Mouse (Mus musculus) C2C12 (cell line): ENCODE data around the gene Lrtm1. TPM values are rescaled to one million over a fixed set of nuclear protein-coding genes. Genes with fewer than 3 reads are reported as not detected.

ENCODE experiments used
- H3K27me3 ChIP-seq: one replicate; pipeline ENCODE4 v1.6.1; 2011; ENCODE audit not compliant: control insufficient read depth, insufficient read depth, insufficient read length
- H3K36me3 ChIP-seq: one replicate; pipeline ENCODE4 v1.6.1; 2011; ENCODE audit not compliant: control insufficient read depth, insufficient read depth
- H3K4me3 ChIP-seq: one replicate; pipeline ENCODE4 v1.5.1; 2011; ENCODE audit warnings: mild to moderate bottlenecking, control low read depth; ENCODE audit not compliant: poor library complexity, insufficient read depth, severe bottlenecking
- H3K79me2 ChIP-seq: one replicate; pipeline ENCODE4 v1.6.1; 2011; ENCODE audit not compliant: control insufficient read depth, insufficient read depth
- H3K79me3 ChIP-seq: one replicate; pipeline ENCODE4 v1.6.1; 2011; ENCODE audit warnings: low read depth, control low read depth
- H3ac ChIP-seq: one replicate; pipeline ENCODE3; 2011; ENCODE audit warnings: low read depth; ENCODE audit not compliant: control insufficient read depth, insufficient read length
- CEBPB ChIP-seq: IDR thresholded peaks from one replicate; pipeline ENCODE4 v1.6.1; 2011; ENCODE audit warnings: low read depth, mild to moderate bottlenecking, control low read depth, moderate library complexity
- CTCF ChIP-seq: IDR thresholded peaks from one replicate; pipeline ENCODE4 v1.5.1; 2011; ENCODE audit not compliant: control insufficient read depth, insufficient read depth, insufficient read length
- FOSL1 ChIP-seq: IDR thresholded peaks from one replicate; pipeline ENCODE4 v1.8.0; 2011; ENCODE audit warnings: mild to moderate bottlenecking, low read length; ENCODE audit not compliant: poor library complexity, insufficient read depth, severe bottlenecking
- MAX ChIP-seq: IDR thresholded peaks from one replicate; pipeline ENCODE4 v1.6.1; 2011; ENCODE audit warnings: mild to moderate bottlenecking, control low read depth
- MYOD1 ChIP-seq: IDR thresholded peaks from one replicate; pipeline ENCODE4 v1.6.1; 2011; ENCODE audit warnings: low read depth; ENCODE audit not compliant: control insufficient read depth, insufficient read length
- MYOG ChIP-seq: IDR thresholded peaks from one replicate; pipeline ENCODE4 v1.6.1; 2011; ENCODE audit not compliant: control insufficient read depth, insufficient read length; ENCODE audit errors: extremely low read depth
- USF1 ChIP-seq: IDR thresholded peaks from one replicate; pipeline ENCODE4 v1.6.1; 2011; ENCODE audit warnings: low read depth, mild to moderate bottlenecking, control low read depth, moderate library complexity
- polyA plus RNA-seq: library from polyadenylated mRNA; unstranded; fragments of >200 nt; fragmentation: generic; extraction: Trizol; gene quantifications from one replicate; pipeline ENCODE4 v1.2.1, GENCODE M21; 2012; ENCODE audit warnings: missing spikeins

Lrtm1 gene
- polyA plus RNA-seq, 1 experiment: not detected

- Histone ChIP-seq H3ac (no peak overlapping the region), H3K4me3 (no peak overlapping the region), H3K27me3 (no peaks in the 10 kb centered on the region), H3K79me3 (no peaks in the 10 kb centered on the region), H3K36me3 (no peaks in the 10 kb centered on the region), H3K79me2 (no peaks in the 10 kb centered on the region)
- TF ChIP-seq MYOG: no peak
- no peak for TF ChIP-seq FOSL1
- no peak for TF ChIP-seq CTCF
- TF ChIP-seq USF1: no peak
- no peak for TF ChIP-seq MYOD1
- TF ChIP-seq MAX: no peak
- TF ChIP-seq CEBPB: no peak
Observed at GRCm38 (mm10) chr14:29015896-29016295, 2.1 kb upstream of the Lrtm1 start.

- TF ChIP-seq FOSL1: no peak
- TF ChIP-seq CEBPB: no peak
- no peak for TF ChIP-seq MYOG
- Histone ChIP-seq H3ac (no peak overlapping the region), H3K27me3 (no peaks in the 10 kb centered on the region), H3K79me3 (no peaks in the 10 kb centered on the region), H3K4me3 (no peak overlapping the region), H3K79me2 (no peaks in the 10 kb centered on the region), H3K36me3 (no peaks in the 10 kb centered on the region)
Observed at GRCm38 (mm10) chr14:29018316-29019000, 450 bp downstream of the Lrtm1 start.

- H3K79me2 ChIP-seq: no peaks in the 10 kb centered on the region
- H3K27me3 ChIP-seq: no peaks in the 10 kb centered on the region
- H3K79me3 ChIP-seq: no peaks in the 10 kb centered on the region
- no peak overlapping the region for H3ac ChIP-seq
- TF ChIP-seq MYOD1 (no peak), MYOG (no peak), CEBPB (no peak), FOSL1 (no peak), MAX (no peak), CTCF (no peak), USF1 (no peak)
- no peaks in the 10 kb centered on the region for H3K36me3 ChIP-seq
- no peak overlapping the region for H3K4me3 ChIP-seq
Observed at GRCm38 (mm10) chr14:29021295-29021694, 3.3 kb downstream of the Lrtm1 start.

- no peaks in the 10 kb centered on the region for H3K36me3 ChIP-seq
- H3ac ChIP-seq: no peak overlapping the region
- no peaks in the 10 kb centered on the region for H3K27me3 ChIP-seq
- H3K79me2 ChIP-seq: no peaks in the 10 kb centered on the region
- no peak overlapping the region for H3K4me3 ChIP-seq
- TF ChIP-seq USF1 (no peak), CTCF (no peak), MAX (no peak), MYOD1 (no peak), CEBPB (no peak), MYOG (no peak), FOSL1 (no peak)
- no peaks in the 10 kb centered on the region for H3K79me3 ChIP-seq
Observed at GRCm38 (mm10) chr14:29023246-29023645, 5.2 kb downstream of the Lrtm1 start.

- TF ChIP-seq MYOD1: no peak
- no peak for TF ChIP-seq CTCF
- TF ChIP-seq MYOG: no peak
- TF ChIP-seq MAX: no peak
- no peak for TF ChIP-seq CEBPB
- TF ChIP-seq USF1: no peak
- TF ChIP-seq FOSL1: no peak
- Histone ChIP-seq H3K4me3 (no peak overlapping the region), H3K27me3 (no peaks in the 10 kb centered on the region), H3K79me3 (no peaks in the 10 kb centered on the region), H3K79me2 (no peaks in the 10 kb centered on the region), H3K36me3 (no peaks in the 10 kb centered on the region), H3ac (no peak overlapping the region)
Observed at GRCm38 (mm10) chr14:29025335-29025734, 7.3 kb downstream of the Lrtm1 start.

GRCm38 (mm10) chr14:29027276-29027675 lies 9.3 kb downstream of the Lrtm1 start:
- no peak overlapping the region for H3ac ChIP-seq
- no peaks in the 10 kb centered on the region for H3K79me2 ChIP-seq
- H3K79me3 ChIP-seq: no peaks in the 10 kb centered on the region
- TF ChIP-seq CEBPB (no peak), MAX (no peak), CTCF (no peak), MYOD1 (no peak), USF1 (no peak), FOSL1 (no peak), MYOG (no peak)
- no peaks in the 10 kb centered on the region for H3K36me3 ChIP-seq
- H3K27me3 ChIP-seq: no peaks in the 10 kb centered on the region
- H3K4me3 ChIP-seq: no peak overlapping the region
